Mouse (Mus musculus) right cerebral cortex, postnatal 25 days (tissue): ENCODE measurements around the gene Gm20867.
"Not testable (repeated sequence)": the region's sequence is repeated elsewhere in the genome, so short reads cannot be mapped to it uniquely, and the experiment has no call there.

Experiments
- DNase-seq: peaks from one replicate; pipeline ENCODE4 v3.0.0; 2022

The Gm20867 gene

GRCm38 (mm10) chrY:77963104-77963503 is at the start of gene Gm20867:
Gm20867 (minus strand) TSS chrY:77963204.
- not testable (repeated sequence) for DNase-seq
